Mouse (Mus musculus): ENCODE measurements around the gene Coq5. TPM values are rescaled to one million over a fixed set of nuclear protein-coding genes. Genes with fewer than 3 reads are reported as not detected.

Coq5 gene
- polyA plus RNA-seq, 1 experiment from 2014 or later, result 52.5 TPM

DNA sequence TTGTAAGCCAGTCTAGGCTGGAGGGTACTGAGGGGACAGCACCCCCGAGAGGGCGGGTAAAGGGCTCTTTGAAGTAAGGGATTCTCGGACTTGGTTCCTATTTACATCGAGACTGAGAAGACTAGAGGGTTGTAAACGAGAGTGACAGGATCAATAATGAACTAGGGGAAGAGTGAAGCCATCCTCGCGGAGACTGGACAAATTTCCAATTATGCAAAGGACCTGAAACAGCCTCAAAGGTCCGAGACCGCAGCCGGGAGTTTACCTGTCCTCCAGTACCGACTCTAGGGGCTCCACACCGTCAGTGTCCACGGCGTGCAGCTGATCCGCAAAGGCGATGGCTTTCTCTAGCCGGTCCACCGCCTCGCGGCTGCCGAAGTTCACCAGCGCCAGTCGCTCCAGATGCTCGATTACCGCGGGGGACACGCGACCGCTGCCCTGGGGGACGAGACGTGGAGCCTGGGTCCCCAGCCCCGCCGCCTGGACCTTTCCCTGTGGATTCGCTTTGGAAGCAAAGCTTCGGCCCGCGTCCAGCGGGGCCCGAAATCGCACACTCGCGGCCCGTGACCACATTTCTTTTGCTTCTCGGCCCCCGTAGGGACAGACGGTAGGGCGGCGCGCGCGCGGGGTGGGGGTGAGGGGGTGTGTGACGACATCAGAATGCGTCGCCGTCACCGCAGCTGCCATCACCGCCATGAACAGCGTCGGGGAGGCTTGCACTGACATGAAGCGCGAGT is 61.3 kb downstream of the Coq5 start, which contains the start of the genes Gatc and Triap1:
Gatc (minus strand) TSS at position 602 of the 737 bp plus-strand sequence.
Triap1 (plus strand) TSS at position 649 of the 737 bp plus-strand sequence.
- Histone ChIP-seq H3K4me2 (replicated peaks) (peak within 1 kb of the TSS; percentile 62), H3K36me3 (replicated peaks; ENCODE audit: control insufficient read depth, insufficient read depth) (peaks cover 39% of the 10 kb centered on the region), H3K27ac (peak within 1 kb of the TSS; percentile 90), H3K27me3 (ENCODE audit: control insufficient read depth, insufficient read depth, low read length) (no peaks in the 10 kb centered on the region), H3K9ac (peak within 1 kb of the TSS; percentile 82), H3K4me3 (replicated peaks; ENCODE audit: low read length) (peak within 1 kb of the TSS; percentile 62), H3K4me1 (replicated peaks; ENCODE audit: control insufficient read depth, insufficient read depth, low read length) (peaks cover 18% of the 10 kb centered on the region), H3K9me3 (ENCODE audit: control insufficient read depth, low read length) (no peaks in the 10 kb centered on the region)
- under 1% methylated on average over 62 of the region's 62 CpGs for WGBS
- DNase-seq (ENCODE audit: low spot score) (peak; percentile 94), ATAC-seq (ENCODE audit: low FRiP score) (peak; percentile 92)

DNA sequence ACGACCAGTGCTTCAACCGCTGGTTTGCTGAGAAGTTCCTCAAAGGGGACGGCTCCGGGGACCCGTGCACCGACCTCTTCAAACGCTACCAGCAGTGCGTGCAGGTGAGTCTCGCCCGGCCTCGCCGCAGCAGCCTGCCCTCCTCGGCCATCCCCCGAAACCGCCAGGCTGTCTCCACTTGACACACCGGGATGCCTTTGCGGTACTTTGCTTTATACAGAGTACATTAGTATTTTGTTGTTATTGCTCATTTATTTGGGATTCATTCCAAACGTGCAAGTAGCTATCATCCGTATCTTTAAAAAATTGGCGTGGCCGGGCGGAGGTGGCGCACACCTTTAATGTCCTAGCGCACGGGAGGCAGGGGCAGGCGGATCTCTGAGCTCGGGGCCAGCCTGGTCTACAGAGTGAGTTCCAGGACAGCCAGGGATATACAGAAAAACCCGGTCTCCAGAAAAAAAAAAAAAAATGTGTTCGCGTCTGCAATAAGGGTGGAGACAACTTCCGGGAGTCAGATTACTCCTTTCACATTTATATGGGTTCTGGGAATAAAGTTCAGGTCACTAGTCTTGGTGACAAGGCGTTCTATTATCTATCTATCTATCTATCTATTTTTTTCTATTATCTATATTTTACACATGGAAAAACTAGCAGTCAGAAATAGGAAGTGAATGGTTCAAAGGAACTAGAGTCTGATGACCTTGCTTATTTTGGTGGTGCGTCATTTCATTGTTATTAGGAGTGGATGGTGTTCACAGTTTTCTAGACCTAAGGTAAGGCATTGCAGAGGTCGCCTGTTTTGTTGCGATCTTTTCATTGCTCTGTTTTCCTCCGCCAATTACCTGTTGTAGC is 62.1 kb downstream of the Coq5 start:
- no peaks in the 10 kb centered on the region for H3K27me3 ChIP-seq (ENCODE audit: control insufficient read depth, insufficient read depth, low read length)
- H3K9ac ChIP-seq, result peak overlapping the region; percentile 82
- H3K36me3 ChIP-seq (replicated peaks; ENCODE audit: control insufficient read depth, insufficient read depth), result peaks cover 45% of the 10 kb centered on the region
- H3K9me3 ChIP-seq (ENCODE audit: control insufficient read depth, low read length), result no peaks in the 10 kb centered on the region
- H3K4me1 ChIP-seq (replicated peaks; ENCODE audit: control insufficient read depth, insufficient read depth, low read length), result peaks cover 18% of the 10 kb centered on the region
- H3K4me2 ChIP-seq (replicated peaks), result peak overlapping the region; percentile 62
- whole genome bisulfite sequencing, result 13% methylated on average over 36 of the region's 36 CpGs
- peak overlapping the region; percentile 90 for H3K27ac ChIP-seq
- no peak for DNase-seq (ENCODE audit: low spot score)
- ATAC-seq (ENCODE audit: low FRiP score), result peak; percentile 61
- H3K4me3 ChIP-seq (replicated peaks; ENCODE audit: low read length), result peak overlapping the region; percentile 62

Other genes with a start within 250 kb of the Coq5 start
- 49.1 and 53.0 TPM in 2 replicates for gene Gm10401, start 181.4 kb upstream of the Coq5 start, polyA plus RNA-seq (2014; fragmentation: Nextera tagmentation; extraction: Ambion mirVana)
- gene Acads, start 160.3 kb upstream of the Coq5 start, polyA plus RNA-seq (2014; fragmentation: Nextera tagmentation; extraction: Ambion mirVana), result 11.1 and 12.5 TPM in 2 replicates
- gene Unc119b, start 144.7 kb upstream of the Coq5 start, polyA plus RNA-seq (2014; fragmentation: Nextera tagmentation; extraction: Ambion mirVana), result 31.2 and 39.0 TPM in 2 replicates
- 21.0 and 26.4 TPM in 2 replicates for gene Mlec, start 121.5 kb upstream of the Coq5 start, polyA plus RNA-seq (2014; fragmentation: Nextera tagmentation; extraction: Ambion mirVana)
- gene Cabp1, start 85.3 kb upstream of the Coq5 start, polyA plus RNA-seq (2014; fragmentation: Nextera tagmentation; extraction: Ambion mirVana), result 17.7 and 22.8 TPM in 2 replicates
- 107 and 114 TPM in 2 replicates for gene Pop5, start 43.8 kb upstream of the Coq5 start, polyA plus RNA-seq (2014; fragmentation: Nextera tagmentation; extraction: Ambion mirVana)
- 101 and 113 TPM in 2 replicates for gene Rnf10, start 6.8 kb upstream of the Coq5 start, polyA plus RNA-seq (2014; fragmentation: Nextera tagmentation; extraction: Ambion mirVana)
- 1,269 and 1,310 TPM in 2 replicates for gene Dynll1, start 21.3 kb downstream of the Coq5 start, polyA plus RNA-seq (2014; fragmentation: Nextera tagmentation; extraction: Ambion mirVana)
- gene Srsf9, start 47.5 kb downstream of the Coq5 start, polyA plus RNA-seq (2014; fragmentation: Nextera tagmentation; extraction: Ambion mirVana), result 140 and 145 TPM in 2 replicates
- gene Gatc, start 61.5 kb downstream of the Coq5 start, polyA plus RNA-seq (2014; fragmentation: Nextera tagmentation; extraction: Ambion mirVana), result 41.8 and 42.2 TPM in 2 replicates
- 47.6 and 50.1 TPM in 2 replicates for gene Triap1, start 61.6 kb downstream of the Coq5 start, polyA plus RNA-seq (2014; fragmentation: Nextera tagmentation; extraction: Ambion mirVana)
- gene Cox6a1, start 69.3 kb downstream of the Coq5 start, polyA plus RNA-seq (2014; fragmentation: Nextera tagmentation; extraction: Ambion mirVana), result 1,199 and 1,253 TPM in 2 replicates
- gene Msi1, start 149.9 kb downstream of the Coq5 start, polyA plus RNA-seq (2014; fragmentation: Nextera tagmentation; extraction: Ambion mirVana), result 59.6 and 60.2 TPM in 2 replicates
- 0.67 TPM in 1 of 2 replicates, not detected in the other for gene Pla2g1b, start 186.6 kb downstream of the Coq5 start, polyA plus RNA-seq (2014; fragmentation: Nextera tagmentation; extraction: Ambion mirVana)
- gene Sirt4, start 205.1 kb downstream of the Coq5 start, polyA plus RNA-seq (2014; fragmentation: Nextera tagmentation; extraction: Ambion mirVana), result 19.1 and 20.3 TPM in 2 replicates
- 11.3 and 12.2 TPM in 2 replicates for gene Pxn, start 227.0 kb downstream of the Coq5 start, polyA plus RNA-seq (2014; fragmentation: Nextera tagmentation; extraction: Ambion mirVana)

All from hindbrain, embryonic 14.5 days (tissue).